Mouse (Mus musculus): Measurements from ENCODE around the gene Zfp335. TPM values are rescaled to one million over a fixed set of nuclear protein-coding genes. Genes with fewer than 3 reads are reported as not detected.
A peak's percentile ranks its signal among the peaks of the same experiment; 100 is the strongest.
"Not testable (repeated sequence)": the region's sequence is repeated elsewhere in the genome, so short reads cannot be mapped to it uniquely, and the experiment has no call there.

Gene Zfp335
- total and polyA plus RNA-seq, 2 experiments from 2014 or later = 9.0 to 28.3 TPM

DNA sequence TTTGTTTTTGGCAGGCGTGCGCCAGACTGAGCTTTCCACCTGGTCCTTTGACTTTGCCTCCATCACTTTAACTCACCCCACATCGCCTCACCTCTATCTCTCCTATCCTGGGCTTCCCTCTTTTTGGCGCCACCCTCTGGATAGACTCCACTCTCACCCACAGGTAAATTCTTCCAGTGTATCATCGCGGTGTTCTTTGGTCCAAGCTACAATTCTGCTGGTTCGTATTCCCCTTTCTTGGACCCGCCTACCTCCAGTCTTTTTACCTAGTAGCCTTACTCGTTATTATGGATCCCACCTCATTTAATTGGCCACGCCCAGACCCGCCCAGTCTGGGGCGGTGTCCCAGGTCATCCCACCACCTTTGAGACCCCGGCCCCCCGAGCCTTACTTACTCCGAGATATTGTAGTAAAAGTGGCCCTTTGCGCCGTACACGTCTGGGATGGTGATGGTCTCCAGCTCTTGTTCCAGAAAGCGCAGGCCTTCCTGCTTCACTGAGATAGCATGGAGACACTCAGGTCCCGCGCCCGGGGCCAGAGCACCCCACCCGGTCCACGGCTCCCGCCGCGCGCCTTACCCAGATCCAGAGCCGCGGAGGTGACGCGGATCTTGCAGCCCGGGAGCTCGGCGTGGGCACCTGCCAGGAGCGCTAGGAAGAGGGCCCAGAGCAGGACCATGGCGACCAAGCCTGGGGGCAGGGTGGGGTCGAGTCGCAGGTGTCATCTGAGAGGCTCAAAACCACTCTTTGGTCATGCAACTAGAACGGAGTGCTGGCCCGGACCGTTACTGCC is 55.1 kb downstream of the Zfp335 start:
- WGBS = under 1% methylated on average over 42 of the region's 42 CpGs
- DNase-seq (ENCODE audit: low spot score) (peak; percentile 34), ATAC-seq (peak; percentile 31)
- TF ChIP-seq CTCF (IDR thresholded peaks at IDR 0.05; ENCODE audit: low read depth) = peak; percentile 39; the same call in 1 of the 2 replicates
- H3K27ac ChIP-seq = peak overlapping the region; percentile 58; the same call in 1 of the 2 replicates
- no peaks in the 10 kb centered on the region for H3K9me3 ChIP-seq (ENCODE audit: low read length)
- peak overlapping the region; percentile 53; the same call in 1 of the 2 replicates for H3K9ac ChIP-seq (replicated peaks; ENCODE audit: low read length)
- peaks cover 18% of the 10 kb centered on the region; the same call in 1 of the 2 replicates for H3K4me1 ChIP-seq (ENCODE audit: insufficient read depth, low read length)
- H3K27me3 ChIP-seq (ENCODE audit: insufficient read depth, low read length) = 0 out of 2 replicates have a peak, but pooled peaks cover 13% of the 10 kb centered on the region
- peak overlapping the region; percentile 50 for H3K4me3 ChIP-seq (ENCODE audit: low read length)
- peak overlapping the region; percentile 97 for H3K4me2 ChIP-seq (ENCODE audit: low read depth, low read length)
- no peaks in the 10 kb centered on the region for H3K36me3 ChIP-seq (ENCODE audit: insufficient read depth, low read length)

DNA sequence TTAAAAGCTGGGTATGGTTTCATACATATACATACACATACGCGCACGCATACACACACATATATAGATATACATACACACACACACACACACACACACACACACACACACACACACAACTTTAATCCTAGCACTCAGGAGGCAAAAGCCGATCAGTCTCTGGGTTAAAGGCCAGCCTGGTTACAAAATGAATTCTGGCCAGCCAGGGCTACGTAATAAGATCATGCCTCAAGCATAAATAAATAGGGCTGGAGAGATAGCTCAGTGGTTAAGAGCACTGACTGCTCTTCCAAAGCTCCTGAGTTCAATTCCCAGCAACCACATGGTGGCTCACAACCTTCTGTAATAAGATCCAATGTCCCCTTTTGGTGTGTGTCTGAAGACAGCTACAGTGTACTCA is 56.0 kb downstream of the Zfp335 start:
- Histone ChIP-seq H3K27me3 (ENCODE audit: insufficient read depth, low read length) (0 out of 2 replicates have a peak, but pooled peaks cover 13% of the 10 kb centered on the region), H3K4me1 (ENCODE audit: insufficient read depth, low read length) (peaks cover 15% of the 10 kb centered on the region; the same call in 1 of the 2 replicates), H3K4me2 (ENCODE audit: low read depth, low read length) (peak overlapping the region; percentile 97; the same call in 1 of the 2 replicates)
- ATAC-seq; H3K36me3 ChIP-seq (ENCODE audit: insufficient read depth, low read length); H3K9ac ChIP-seq (replicated peaks; ENCODE audit: low read length); H3K4me3 ChIP-seq (ENCODE audit: low read length); H3K27ac ChIP-seq; DNase-seq (ENCODE audit: low spot score); H3K9me3 ChIP-seq (ENCODE audit: low read length): not testable (repeated sequence)
- 81% methylated on average over 5 of the region's 5 CpGs for WGBS

DNA sequence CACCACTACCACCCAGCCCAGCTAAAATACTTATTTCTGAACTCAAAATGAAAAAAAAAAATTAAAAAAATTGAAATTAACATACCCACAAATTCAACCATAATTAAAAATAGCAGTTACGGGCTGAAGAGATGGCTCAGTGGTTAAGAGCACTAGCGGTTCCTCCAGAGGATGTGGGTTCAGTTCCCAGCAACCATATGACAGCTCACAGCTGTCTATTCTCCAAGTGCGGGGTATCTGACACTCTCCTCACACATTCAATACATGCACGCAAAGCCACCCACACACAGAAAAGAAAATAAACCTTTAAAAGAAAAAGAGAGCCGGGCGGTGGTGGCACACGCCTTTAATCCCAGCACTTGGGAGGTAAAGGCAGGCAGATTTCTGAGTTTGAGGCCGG is 61.5 kb downstream of the Zfp335 start:
- WGBS = 93% methylated on average over 8 of the region's 8 CpGs

DNA sequence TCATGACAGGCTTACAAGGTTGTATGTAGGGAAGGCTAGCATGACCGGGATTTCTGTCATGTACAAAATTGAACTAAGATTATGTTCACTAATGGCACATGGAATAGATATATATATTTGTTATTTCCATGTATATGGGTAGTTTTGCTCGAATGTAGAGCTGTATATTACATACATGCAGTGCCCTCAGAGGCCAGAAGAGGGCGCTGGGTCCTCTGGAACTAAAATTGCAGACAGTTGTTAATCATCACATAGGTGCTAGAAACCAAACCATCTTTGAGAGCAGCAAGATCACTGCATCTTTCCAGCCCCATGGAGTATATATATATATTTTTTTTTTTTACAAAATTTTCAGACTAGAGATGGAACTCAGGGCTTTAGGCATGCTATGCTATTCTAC is 65.8 kb downstream of the Zfp335 start:
- Histone ChIP-seq H3K4me3 (ENCODE audit: low read length) (no peak overlapping the region), H3K9ac (replicated peaks; ENCODE audit: low read length) (no peak overlapping the region), H3K27me3 (ENCODE audit: insufficient read depth, low read length) (no peaks in the 10 kb centered on the region), H3K27ac (no peak overlapping the region), H3K4me1 (ENCODE audit: insufficient read depth, low read length) (no peaks in the 10 kb centered on the region), H3K9me3 (ENCODE audit: low read length) (no peaks in the 10 kb centered on the region), H3K4me2 (ENCODE audit: low read depth, low read length) (no peak overlapping the region), H3K36me3 (ENCODE audit: insufficient read depth, low read length) (no peaks in the 10 kb centered on the region)
- 53% methylated on average over 3 of the region's 3 CpGs for WGBS
- TF ChIP-seq CTCF (IDR thresholded peaks at IDR 0.05; ENCODE audit: low read depth) = peak; percentile 58
- ATAC-seq (no peak), DNase-seq (ENCODE audit: low spot score) (peak; percentile 27)

More for the DNA sequence above, 61.5 kb downstream of the Zfp335 start:
- Histone ChIP-seq H3K27me3 (ENCODE audit: insufficient read depth, low read length) (0 out of 2 replicates have a peak, but pooled peaks cover 5% of the 10 kb centered on the region), H3K36me3 (ENCODE audit: insufficient read depth, low read length) (no peaks in the 10 kb centered on the region), H3K4me3 (ENCODE audit: low read length) (no peak overlapping the region), H3K4me2 (ENCODE audit: low read depth, low read length) (no peak overlapping the region), H3K4me1 (ENCODE audit: insufficient read depth, low read length) (no peaks in the 10 kb centered on the region), H3K9ac (replicated peaks; ENCODE audit: low read length) (no peak overlapping the region), H3K9me3 (ENCODE audit: low read length) (no peaks in the 10 kb centered on the region), H3K27ac (no peak overlapping the region)
- TF ChIP-seq CTCF (IDR thresholded peaks at IDR 0.05; ENCODE audit: low read depth) = no peak
- ATAC-seq (no peak), DNase-seq (ENCODE audit: low spot score) (no peak)

Other genes starting within 250 kb of the Zfp335 start
- gene Wfdc11, start 237.7 kb downstream of the Zfp335 start, total RNA-seq (2014; rRNA removed) = not detected in 2 replicates
- gene Wfdc11, start 237.7 kb downstream of the Zfp335 start, polyA plus RNA-seq (2015; fragmentation: Nextera tagmentation; extraction: Ambion mirVana) = not detected in 2 replicates
- not detected in 2 replicates for gene Wfdc13, start 226.7 kb downstream of the Zfp335 start, total RNA-seq (2014; rRNA removed)
- gene Wfdc13, start 226.7 kb downstream of the Zfp335 start, polyA plus RNA-seq (2015; fragmentation: Nextera tagmentation; extraction: Ambion mirVana) = not detected in 2 replicates
- not detected in 2 replicates for gene Spint4, start 213.3 kb downstream of the Zfp335 start, total RNA-seq (2014; rRNA removed)
- not detected in 2 replicates for gene Spint4, start 213.3 kb downstream of the Zfp335 start, polyA plus RNA-seq (2015; fragmentation: Nextera tagmentation; extraction: Ambion mirVana)
- gene Spint5, start 196.5 kb downstream of the Zfp335 start, total RNA-seq (2014; rRNA removed) = not detected in 2 replicates
- gene Spint5, start 196.5 kb downstream of the Zfp335 start, polyA plus RNA-seq (2015; fragmentation: Nextera tagmentation; extraction: Ambion mirVana) = not detected in 2 replicates
- gene Wfdc3, start 165.8 kb downstream of the Zfp335 start, total RNA-seq (2014; rRNA removed) = 1.3 TPM in 2 replicates
- gene Wfdc3, start 165.8 kb downstream of the Zfp335 start, polyA plus RNA-seq (2015; fragmentation: Nextera tagmentation; extraction: Ambion mirVana) = 0.73 and 0.76 TPM in 2 replicates
- 17.1 and 24.9 TPM in 2 replicates for gene Dnttip1, start 165.8 kb downstream of the Zfp335 start, total RNA-seq (2014; rRNA removed)
- 53.9 and 56.1 TPM in 2 replicates for gene Dnttip1, start 165.8 kb downstream of the Zfp335 start, polyA plus RNA-seq (2015; fragmentation: Nextera tagmentation; extraction: Ambion mirVana)
- 61.5 and 70.6 TPM in 2 replicates for gene Ube2c, start 141.9 kb downstream of the Zfp335 start, total RNA-seq (2014; rRNA removed)
- 61.2 and 69.4 TPM in 2 replicates for gene Ube2c, start 141.9 kb downstream of the Zfp335 start, polyA plus RNA-seq (2015; fragmentation: Nextera tagmentation; extraction: Ambion mirVana)
- gene Tnnc2, start 131.8 kb downstream of the Zfp335 start, total RNA-seq (2014; rRNA removed) = 12.2 TPM in 1 of 2 replicates, not detected in the other
- gene Tnnc2, start 131.8 kb downstream of the Zfp335 start, polyA plus RNA-seq (2015; fragmentation: Nextera tagmentation; extraction: Ambion mirVana) = 0.30 TPM in 1 of 2 replicates, not detected in the other
- 102 and 106 TPM in 2 replicates for gene Snx21, start 125.9 kb downstream of the Zfp335 start, total RNA-seq (2014; rRNA removed)
- gene Snx21, start 125.9 kb downstream of the Zfp335 start, polyA plus RNA-seq (2015; fragmentation: Nextera tagmentation; extraction: Ambion mirVana) = 44.7 and 47.6 TPM in 2 replicates
- gene Acot8, start 106.9 kb downstream of the Zfp335 start, total RNA-seq (2014; rRNA removed) = 18.5 and 39.5 TPM in 2 replicates
- 19.4 and 20.2 TPM in 2 replicates for gene Acot8, start 106.9 kb downstream of the Zfp335 start, polyA plus RNA-seq (2015; fragmentation: Nextera tagmentation; extraction: Ambion mirVana)
- 6.4 and 8.3 TPM in 2 replicates for gene Zswim3, start 106.7 kb downstream of the Zfp335 start, total RNA-seq (2014; rRNA removed)
- 5.2 and 5.5 TPM in 2 replicates for gene Zswim3, start 106.7 kb downstream of the Zfp335 start, polyA plus RNA-seq (2015; fragmentation: Nextera tagmentation; extraction: Ambion mirVana)
- gene Zswim1, start 89.1 kb downstream of the Zfp335 start, total RNA-seq (2014; rRNA removed) = 23.9 and 24.6 TPM in 2 replicates
- 26.5 and 29.0 TPM in 2 replicates for gene Zswim1, start 89.1 kb downstream of the Zfp335 start, polyA plus RNA-seq (2015; fragmentation: Nextera tagmentation; extraction: Ambion mirVana)
- gene Spata25, start 83.2 kb downstream of the Zfp335 start, total RNA-seq (2014; rRNA removed) = not detected in 2 replicates
- gene Spata25, start 83.2 kb downstream of the Zfp335 start, polyA plus RNA-seq (2015; fragmentation: Nextera tagmentation; extraction: Ambion mirVana) = not detected in 2 replicates
- 135 and 147 TPM in 2 replicates for gene Ctsa, start 78.9 kb downstream of the Zfp335 start, total RNA-seq (2014; rRNA removed)
- gene Ctsa, start 78.9 kb downstream of the Zfp335 start, polyA plus RNA-seq (2015; fragmentation: Nextera tagmentation; extraction: Ambion mirVana) = 112 and 116 TPM in 2 replicates
- 8.7 and 12.1 TPM in 2 replicates for gene Neurl2, start 78.3 kb downstream of the Zfp335 start, total RNA-seq (2014; rRNA removed)
- 7.2 and 7.6 TPM in 2 replicates for gene Neurl2, start 78.3 kb downstream of the Zfp335 start, polyA plus RNA-seq (2015; fragmentation: Nextera tagmentation; extraction: Ambion mirVana)
- 76.2 and 88.7 TPM in 2 replicates for gene Pltp, start 54.0 kb downstream of the Zfp335 start, total RNA-seq (2014; rRNA removed)
- 99.6 and 117 TPM in 2 replicates for gene Pltp, start 54.0 kb downstream of the Zfp335 start, polyA plus RNA-seq (2015; fragmentation: Nextera tagmentation; extraction: Ambion mirVana)
- 76.7 and 83.7 TPM in 2 replicates for gene Pcif1, start 32.5 kb downstream of the Zfp335 start, total RNA-seq (2014; rRNA removed)
- 107 and 108 TPM in 2 replicates for gene Pcif1, start 32.5 kb downstream of the Zfp335 start, polyA plus RNA-seq (2015; fragmentation: Nextera tagmentation; extraction: Ambion mirVana)
- gene Mmp9, start 29.0 kb upstream of the Zfp335 start, total RNA-seq (2014; rRNA removed) = 8.8 and 14.4 TPM in 2 replicates
- 6.7 and 7.1 TPM in 2 replicates for gene Mmp9, start 29.0 kb upstream of the Zfp335 start, polyA plus RNA-seq (2015; fragmentation: Nextera tagmentation; extraction: Ambion mirVana)
- 257 TPM in 2 replicates for gene Slc12a5, start 49.0 kb upstream of the Zfp335 start, total RNA-seq (2014; rRNA removed)
- 67.1 and 71.0 TPM in 2 replicates for gene Slc12a5, start 49.0 kb upstream of the Zfp335 start, polyA plus RNA-seq (2015; fragmentation: Nextera tagmentation; extraction: Ambion mirVana)
- gene Ncoa5, start 123.1 kb upstream of the Zfp335 start, total RNA-seq (2014; rRNA removed) = 60.8 and 101 TPM in 2 replicates
- 55.5 and 56.3 TPM in 2 replicates for gene Ncoa5, start 123.1 kb upstream of the Zfp335 start, polyA plus RNA-seq (2015; fragmentation: Nextera tagmentation; extraction: Ambion mirVana)
- gene Cd40, start 143.9 kb upstream of the Zfp335 start, total RNA-seq (2014; rRNA removed) = 3.8 and 7.3 TPM in 2 replicates
- gene Cd40, start 143.9 kb upstream of the Zfp335 start, polyA plus RNA-seq (2015; fragmentation: Nextera tagmentation; extraction: Ambion mirVana) = 4.8 and 5.4 TPM in 2 replicates
- gene 1700025C18Rik, start 179.0 kb upstream of the Zfp335 start, total RNA-seq (2014; rRNA removed) = not detected in 2 replicates
- not detected in 2 replicates for gene 1700025C18Rik, start 179.0 kb upstream of the Zfp335 start, polyA plus RNA-seq (2015; fragmentation: Nextera tagmentation; extraction: Ambion mirVana)